29 mouse cellular contexts compared by ENCODE assay signal in the genomic region with DNA sequence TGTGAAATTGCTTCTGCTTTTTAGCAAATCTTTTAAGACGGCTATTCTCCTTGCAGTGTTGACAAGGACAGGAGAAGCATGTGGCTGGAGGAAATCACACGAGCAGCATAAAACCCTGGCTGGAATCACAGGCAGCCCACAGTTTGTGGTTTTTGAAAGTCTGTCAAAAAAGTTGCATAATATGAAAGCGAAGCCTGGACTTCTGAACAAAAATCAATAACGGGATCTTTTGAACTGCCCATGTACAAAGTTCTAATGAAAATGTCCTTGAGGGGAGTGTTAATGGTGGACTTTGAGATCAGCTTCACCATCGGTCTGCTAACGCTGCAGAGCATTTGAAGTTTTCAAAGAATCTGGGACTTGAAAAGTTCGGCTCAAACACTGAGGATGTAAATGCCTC.
DNase-seq lines count a peak whose midpoint lies in the region; ATAC-seq lines count a peak whose summit lies in the region.
"Had no signal": no experiment of that assay in that cellular context is flagged by ENCODE, and none has a peak within 500 bp of the region (broad histone marks: within the 10 kb centered on the region; RNA-seq: fewer than 3 reads in every experiment).

No protein-coding gene starts in this region.

- no peak overlapping the region for H3K9ac ChIP-seq in forebrain, embryonic 11.5 days (ENCODE audit: low read length)
- H3K9ac ChIP-seq in forebrain, embryonic 15.5 days (replicated peaks): no peak overlapping the region
- no peak overlapping the region for H3K9ac ChIP-seq in midbrain, embryonic 14.5 days (replicated peaks; ENCODE audit: low read length)
- H3K9ac ChIP-seq in midbrain, embryonic 13.5 days (replicated peaks): no peak overlapping the region
- no peak overlapping the region for H3K9ac ChIP-seq in liver, embryonic 15.5 days
- H3K9ac ChIP-seq: hindbrain, embryonic 15.5 days; limb, embryonic 15.5 days; neural tube, embryonic 15.5 days had no signal

- no peak for DNase-seq in forebrain, embryonic 11.5 days (ENCODE audit: low spot score)
- DNase-seq in midbrain, embryonic 14.5 days: peak; percentile 33
- no peak for DNase-seq in kidney, postnatal 25 days
- DNase-seq in right cerebral cortex, postnatal 36 days (ENCODE audit: low spot score in 2 of 2): no peak
- DNase-seq: adrenal gland, postnatal 10 days; cerebellum, adult 11 months; cerebellum, adult 9-10 months; cerebellum, postnatal 36 days; gastrocnemius, postnatal 10 days; heart, postnatal 14 days; kidney, adult 2 months; kidney, postnatal 4 days; right cerebral cortex, adult 18-20 months; right cerebral cortex, postnatal 4 days; thymus, adult 18-20 months; thymus, postnatal 25 days had no signal

- no peaks in the 10 kb centered on the region for H3K9me3 ChIP-seq in forebrain, embryonic 11.5 days (ENCODE audit: control insufficient read depth, low read length)
- no peaks in the 10 kb centered on the region for H3K9me3 ChIP-seq in forebrain, embryonic 15.5 days
- H3K9me3 ChIP-seq in midbrain, embryonic 14.5 days (ENCODE audit: control insufficient read depth, low read length): no peaks in the 10 kb centered on the region
- H3K9me3 ChIP-seq in midbrain, embryonic 13.5 days: no peaks in the 10 kb centered on the region
- H3K9me3 ChIP-seq in liver, embryonic 15.5 days (replicated peaks): no peaks in the 10 kb centered on the region
- H3K9me3 ChIP-seq: G1E; hindbrain, embryonic 10.5 days; hindbrain, embryonic 15.5 days; limb, embryonic 10.5 days; limb, embryonic 15.5 days; neural tube, embryonic 15.5 days had no signal

- WGBS in forebrain, embryonic 11.5 days: 29% methylated on average over 7 of the region's 7 CpGs
- 20% methylated on average over 7 of the region's 7 CpGs for WGBS in forebrain, embryonic 15.5 days
- 25% methylated on average over 7 of the region's 7 CpGs for WGBS in midbrain, embryonic 14.5 days
- 26% methylated on average over 7 of the region's 7 CpGs for WGBS in midbrain, embryonic 13.5 days
- 47% methylated on average over 7 of the region's 7 CpGs for WGBS in liver, embryonic 15.5 days (ENCODE audit: insufficient replicate concordance)

- no peaks in the 10 kb centered on the region for H3K4me1 ChIP-seq in forebrain, embryonic 11.5 days (replicated peaks; ENCODE audit: control insufficient read depth, insufficient read depth, low read length)
- peaks cover 6% of the 10 kb centered on the region for H3K4me1 ChIP-seq in forebrain, embryonic 15.5 days
- H3K4me1 ChIP-seq in midbrain, embryonic 14.5 days (ENCODE audit: control insufficient read depth, insufficient read depth, low read length): 0 out of 2 replicates have a peak, but pooled peaks cover 6% of the 10 kb centered on the region
- H3K4me1 ChIP-seq in midbrain, embryonic 13.5 days (replicated peaks): peaks cover 9% of the 10 kb centered on the region
- H3K4me1 ChIP-seq in liver, embryonic 15.5 days (replicated peaks): no peaks in the 10 kb centered on the region
- H3K4me1 ChIP-seq: hindbrain, embryonic 15.5 days; limb, embryonic 10.5 days; limb, embryonic 15.5 days; neural tube, embryonic 15.5 days had no signal

- no peaks in the 10 kb centered on the region for H3K36me3 ChIP-seq in forebrain, embryonic 11.5 days (ENCODE audit: control insufficient read depth, insufficient read depth, low read length)
- no peaks in the 10 kb centered on the region for H3K36me3 ChIP-seq in forebrain, embryonic 15.5 days
- H3K36me3 ChIP-seq in midbrain, embryonic 14.5 days (ENCODE audit: control insufficient read depth, insufficient read depth, low read length): no peaks in the 10 kb centered on the region
- H3K36me3 ChIP-seq in midbrain, embryonic 13.5 days: no peaks in the 10 kb centered on the region
- H3K36me3 ChIP-seq in liver, embryonic 15.5 days (replicated peaks): no peaks in the 10 kb centered on the region
- H3K36me3 ChIP-seq: G1E; hindbrain, embryonic 10.5 days; hindbrain, embryonic 15.5 days; limb, embryonic 10.5 days; limb, embryonic 15.5 days; neural tube, embryonic 15.5 days had no signal

- H3K4me2 ChIP-seq in forebrain, embryonic 11.5 days (ENCODE audit: low read depth, low read length, severe bottlenecking): peak overlapping the region; percentile 5; the same call in 1 of the 2 replicates
- no peak overlapping the region for H3K4me2 ChIP-seq in forebrain, embryonic 15.5 days (replicated peaks)
- H3K4me2 ChIP-seq in midbrain, embryonic 14.5 days (ENCODE audit: low read length): no peak overlapping the region
- H3K4me2 ChIP-seq in midbrain, embryonic 13.5 days (replicated peaks): no peak overlapping the region
- peak overlapping the region; percentile 10; the same call in 1 of the 2 replicates for H3K4me2 ChIP-seq in liver, embryonic 15.5 days
- H3K4me2 ChIP-seq: hindbrain, embryonic 15.5 days; limb, embryonic 15.5 days; neural tube, embryonic 15.5 days had no signal

- H3K4me3 ChIP-seq in forebrain, embryonic 11.5 days (ENCODE audit: low read depth, low read length): no peak overlapping the region
- no peak overlapping the region for H3K4me3 ChIP-seq in forebrain, embryonic 15.5 days
- no peak overlapping the region for H3K4me3 ChIP-seq in midbrain, embryonic 14.5 days (replicated peaks; ENCODE audit: low read depth, low read length)
- no peak overlapping the region for H3K4me3 ChIP-seq in midbrain, embryonic 13.5 days (replicated peaks)
- no peak overlapping the region for H3K4me3 ChIP-seq in liver, embryonic 15.5 days (replicated peaks)
- H3K4me3 ChIP-seq: hindbrain, embryonic 10.5 days; hindbrain, embryonic 15.5 days; limb, embryonic 10.5 days; limb, embryonic 15.5 days; neural tube, embryonic 15.5 days had no signal

- no peak overlapping the region for H3K27ac ChIP-seq in forebrain, embryonic 11.5 days (ENCODE audit: low read depth, low read length)
- no peak overlapping the region for H3K27ac ChIP-seq in forebrain, embryonic 15.5 days (replicated peaks)
- no peak overlapping the region for H3K27ac ChIP-seq in midbrain, embryonic 14.5 days (replicated peaks; ENCODE audit: low read depth, low read length)
- H3K27ac ChIP-seq in midbrain, embryonic 13.5 days: no peak overlapping the region
- H3K27ac ChIP-seq in liver, embryonic 15.5 days (replicated peaks): no peak overlapping the region
- H3K27ac ChIP-seq: hindbrain, embryonic 10.5 days; hindbrain, embryonic 15.5 days; limb, embryonic 10.5 days; limb, embryonic 15.5 days; macrophage; neural tube, embryonic 15.5 days; stomach, postnatal 0 days had no signal

- ATAC-seq in forebrain, embryonic 11.5 days (replicated peaks; ENCODE audit: low FRiP score): peak; percentile 42
- ATAC-seq in forebrain, embryonic 15.5 days (replicated peaks): no peak
- ATAC-seq in midbrain, embryonic 14.5 days (ENCODE audit: low FRiP score, low TSS enrichment): no peak
- ATAC-seq in midbrain, embryonic 13.5 days: no peak
- ATAC-seq in liver, embryonic 15.5 days (ENCODE audit: insufficient read depth): peak; percentile 51
- ATAC-seq: forebrain, embryonic 16.5 days; lung, postnatal 0 days had no signal

- H3K27me3 ChIP-seq in forebrain, embryonic 11.5 days (ENCODE audit: control insufficient read depth, insufficient read depth, low read length): no peaks in the 10 kb centered on the region
- no peaks in the 10 kb centered on the region for H3K27me3 ChIP-seq in forebrain, embryonic 15.5 days
- H3K27me3 ChIP-seq in midbrain, embryonic 14.5 days (ENCODE audit: control insufficient read depth, insufficient read depth, low read length): no peaks in the 10 kb centered on the region
- H3K27me3 ChIP-seq in midbrain, embryonic 13.5 days: no peaks in the 10 kb centered on the region
- no peaks in the 10 kb centered on the region for H3K27me3 ChIP-seq in liver, embryonic 15.5 days
- H3K27me3 ChIP-seq: hindbrain, embryonic 15.5 days; limb, embryonic 15.5 days; neural tube, embryonic 15.5 days had no signal

Comparison
In these comparisons a context has a peak if more than half of its experiments do, and no peak if none do; other contexts are left out.
1. ATAC-seq: peak in forebrain, embryonic 11.5 days (single experiment) and liver, embryonic 15.5 days (single experiment); none in forebrain, embryonic 15.5 days (single experiment), midbrain, embryonic 14.5 days (single experiment) and midbrain, embryonic 13.5 days (single experiment).
2. H3K4me2 ChIP-seq: peak in forebrain, embryonic 11.5 days (single experiment) and liver, embryonic 15.5 days (single experiment); none in forebrain, embryonic 15.5 days (single experiment), midbrain, embryonic 14.5 days (single experiment) and midbrain, embryonic 13.5 days (single experiment).